Mouse (Mus musculus) layer of hippocampus, adult 18-20 months (tissue): ENCODE measurements around the gene Col4a1. TPM values are rescaled to one million over a fixed set of nuclear protein-coding genes. Genes with fewer than 3 reads are reported as not detected.

ENCODE experiments used
- DNase-seq, 2 experiments: peaks; one replicate each; pipeline ENCODE4 v3.0.0; 2022; ENCODE audit warnings: low spot score in 2 of 2
- total RNA-seq, 2 experiments: library from RNA; stranded (reverse); gene quantifications; 2 replicates each; pipeline ENCODE4 v1.2.3; 2021

The Col4a1 gene
- total RNA-seq, 2 experiments from 2014 or later: 33.4 to 43.0 TPM

GRCm38 (mm10) chr8:11234879-11235210 is 77.8 kb downstream of the Col4a1 start:
- DNase-seq: no peak

- no peak for DNase-seq
These were observed 78.3 kb downstream of the Col4a1 start for GRCm38 (mm10) chr8:11234151-11234878.

- DNase-seq: no peak
These were observed 79.6 kb downstream of the Col4a1 start for GRCm38 (mm10) chr8:11233009-11233408.

GRCm38 (mm10) chr8:11230277-11230676 is 82.3 kb downstream of the Col4a1 start:
- DNase-seq: no peak

GRCm38 (mm10) chr8:11227421-11227820 is 85.2 kb downstream of the Col4a1 start:
- no peak for DNase-seq

- DNase-seq: no peak
These were observed 86.8 kb downstream of the Col4a1 start for GRCm38 (mm10) chr8:11225577-11226434.

GRCm38 (mm10) chr8:11224178-11224577 is 88.4 kb downstream of the Col4a1 start:
- DNase-seq: no peak

GRCm38 (mm10) chr8:11221353-11221752 is 91.3 kb downstream of the Col4a1 start:
- DNase-seq: no peak

- no peak for DNase-seq
These were observed 93.3 kb downstream of the Col4a1 start for GRCm38 (mm10) chr8:11219282-11219681.

- DNase-seq: peak; percentile 20 to 69
These were observed 97.4 kb downstream of the Col4a1 start for GRCm38 (mm10) chr8:11215231-11215630.

- no peak for DNase-seq
These were observed 106.1 kb downstream of the Col4a1 start for GRCm38 (mm10) chr8:11206509-11206908.

GRCm38 (mm10) chr8:11205532-11205931 is 107.1 kb downstream of the Col4a1 start:
- DNase-seq: no peak

- DNase-seq: peak in 1 of 2 experiments; percentile 35
These were observed 109.1 kb downstream of the Col4a1 start for GRCm38 (mm10) chr8:11203260-11204110.

GRCm38 (mm10) chr8:11198650-11199049 is 114.0 kb downstream of the Col4a1 start:
- DNase-seq: no peak

GRCm38 (mm10) chr8:11197988-11198387 is 114.6 kb downstream of the Col4a1 start:
- no peak for DNase-seq

GRCm38 (mm10) chr8:11197261-11197660 is 115.4 kb downstream of the Col4a1 start:
- no peak for DNase-seq

GRCm38 (mm10) chr8:11192719-11193324 is 119.8 kb downstream of the Col4a1 start:
- DNase-seq: no peak

- peak; percentile 57 to 78 for DNase-seq
These were observed 124.9 kb downstream of the Col4a1 start for GRCm38 (mm10) chr8:11187581-11188271.

- no peak for DNase-seq
These were observed 126.2 kb downstream of the Col4a1 start for GRCm38 (mm10) chr8:11186456-11186855.

- DNase-seq: no peak
These were observed 127.0 kb downstream of the Col4a1 start for GRCm38 (mm10) chr8:11185672-11186071.
